Mouse (Mus musculus) MEL (cell line): Measurements from ENCODE around the gene Usp39. TPM values are rescaled to one million over a fixed set of nuclear protein-coding genes. Genes with fewer than 3 reads are reported as not detected.

Experiments used
- DNase-seq: peaks from one replicate; pipeline ENCODE4 v3.0.0; 2011; ENCODE audit warnings: low read depth, low spot score
- H3K27ac ChIP-seq: 2 replicates; pipeline ENCODE4 v1.5.1; 2012; ENCODE audit warnings: low read depth, mild to moderate bottlenecking, control low read depth, low read length, moderate library complexity; ENCODE audit not compliant: control insufficient read depth
- H3K27me3 ChIP-seq, 2 experiments: fragments of 150-350 bp in 1 of 2; sonication (generic) in 1 of 2; 2 replicates each; pipeline ENCODE4 v1.6.1; 2012; ENCODE audit warnings: low read length in 2 of 2, mild to moderate bottlenecking in 2 of 2, improper control_type of control experiment in 1 of 2, moderate library complexity in 1 of 2; ENCODE audit not compliant: insufficient read depth in 2 of 2, control insufficient read depth in 1 of 2
- H3K36me3 ChIP-seq, 2 experiments: 2 replicates each; pipeline ENCODE4 v1.6.1; 2012 to 2014; ENCODE audit warnings: low read length in 2 of 2, improper control_type of control experiment in 1 of 2, inconsistent platforms in 1 of 2, mild to moderate bottlenecking in 1 of 2; ENCODE audit not compliant: insufficient read depth in 2 of 2, control insufficient read depth in 1 of 2
- H3K4me1 ChIP-seq, 2 experiments: fragments of 150-350 bp in 1 of 2; sonication (generic) in 1 of 2; 2 replicates each; pipeline ENCODE4 v1.6.1; 2012; ENCODE audit warnings: low read length in 2 of 2, improper control_type of control experiment in 1 of 2, mild to moderate bottlenecking in 1 of 2; ENCODE audit not compliant: insufficient read depth in 2 of 2, control insufficient read depth in 1 of 2
- H3K4me3 ChIP-seq, 2 experiments: fragments of 150-350 bp in 1 of 2; sonication (generic) in 1 of 2; 2 replicates each; pipeline ENCODE4 v1.5.1; 2012; ENCODE audit warnings: low read depth in 2 of 2, low read length in 2 of 2, mild to moderate bottlenecking in 2 of 2, moderate library complexity in 2 of 2, control low read depth in 1 of 2, improper control_type of control experiment in 1 of 2; ENCODE audit not compliant: control insufficient read depth in 1 of 2, insufficient read depth in 1 of 2
- H3K79me2 ChIP-seq: 2 replicates; pipeline ENCODE4 v1.6.1; 2012; ENCODE audit warnings: mild to moderate bottlenecking, low read length, moderate library complexity; ENCODE audit not compliant: control insufficient read depth, poor library complexity, insufficient read depth
- H3K9ac ChIP-seq: 2 replicates; pipeline ENCODE4 v1.6.1; 2012; ENCODE audit warnings: low read depth, mild to moderate bottlenecking, control low read depth, low read length, moderate library complexity; ENCODE audit not compliant: control insufficient read depth, poor library complexity, severe bottlenecking
- H3K9me3 ChIP-seq: fragments of 150-350 bp; sonication (generic); replicated peaks from 2 replicates; pipeline ENCODE4 v1.6.1; 2012; ENCODE audit warnings: mild to moderate bottlenecking, low read length, improper control_type of control experiment, moderate library complexity; ENCODE audit not compliant: insufficient read depth
- CHD1 ChIP-seq: IDR thresholded peaks from 2 replicates; pipeline ENCODE4 v1.6.1; 2012; ENCODE audit warnings: low read depth, mild to moderate bottlenecking, inconsistent platforms, low read length, improper control_type of control experiment
- CHD2 ChIP-seq: IDR thresholded peaks from 2 replicates; pipeline ENCODE4 v1.6.1; 2011; ENCODE audit warnings: low read length, improper control_type of control experiment
- CTCF ChIP-seq, 3 experiments: IDR thresholded peaks in 2 of 3; conservative IDR thresholded peaks in 1 of 3; 2 replicates each; pipeline ENCODE4 v1.5.1; 2011 to 2012; ENCODE audit warnings: low read length in 3 of 3, low read depth in 2 of 3, mild to moderate bottlenecking in 2 of 3, improper control_type of control experiment in 1 of 3, inconsistent platforms in 1 of 3, mixed read lengths in 1 of 3, moderate library complexity in 1 of 3; ENCODE audit not compliant: control insufficient read depth in 1 of 3, insufficient read depth in 1 of 3, poor library complexity in 1 of 3, severe bottlenecking in 1 of 3
- E2F4 ChIP-seq: IDR thresholded peaks from 2 replicates; pipeline ENCODE4 v1.6.1; 2011; ENCODE audit warnings: low read depth, low read length, improper control_type of control experiment, borderline replicate concordance
- ELF1 ChIP-seq: IDR thresholded peaks from 2 replicates; pipeline ENCODE4 v1.6.1; 2014; ENCODE audit warnings: low read depth, mild to moderate bottlenecking, inconsistent platforms, low read length, improper control_type of control experiment, moderate library complexity
- EP300 ChIP-seq, 2 experiments: IDR thresholded peaks; 2 replicates each; pipeline ENCODE4 v1.6.1; 2011; ENCODE audit warnings: improper control_type of control experiment in 2 of 2, low read length in 2 of 2, low read depth in 1 of 2, mild to moderate bottlenecking in 1 of 2
- GABPA ChIP-seq: IDR thresholded peaks from 2 replicates; pipeline ENCODE4 v1.6.1; 2012; ENCODE audit warnings: low read depth, mild to moderate bottlenecking, inconsistent platforms, low read length, improper control_type of control experiment, moderate library complexity
- GATA1 ChIP-seq: IDR thresholded peaks from 2 replicates; pipeline ENCODE4 v1.6.1; 2011; ENCODE audit warnings: low read depth, low read length, improper control_type of control experiment
- HCFC1 ChIP-seq: IDR thresholded peaks from 2 replicates; pipeline ENCODE4 v1.6.1; 2012; ENCODE audit warnings: low read depth, mild to moderate bottlenecking, inconsistent platforms, low read length, improper control_type of control experiment, moderate library complexity
- JUND ChIP-seq: IDR thresholded peaks from 2 replicates; pipeline ENCODE4 v1.6.1; 2011; ENCODE audit warnings: low read depth, mild to moderate bottlenecking, improper control_type of control experiment, low read length
- KAT2A ChIP-seq: conservative IDR thresholded peaks from 2 replicates; pipeline ENCODE4 v1.6.1; 2012; ENCODE audit warnings: low read depth, low read length, improper control_type of control experiment, inconsistent platforms
- MAFK ChIP-seq: IDR thresholded peaks from 2 replicates; pipeline ENCODE4 v1.6.1; 2011; ENCODE audit warnings: low read depth, mild to moderate bottlenecking, low read length, improper control_type of control experiment, borderline replicate concordance
- MAX ChIP-seq: IDR thresholded peaks from 2 replicates; pipeline ENCODE4 v1.6.1; 2011; ENCODE audit warnings: low read length, improper control_type of control experiment
- MAZ ChIP-seq: IDR thresholded peaks from 2 replicates; pipeline ENCODE4 v1.6.1; 2012; ENCODE audit warnings: low read depth, mild to moderate bottlenecking, inconsistent platforms, low read length, improper control_type of control experiment
- MEF2A ChIP-seq: IDR thresholded peaks from 2 replicates; pipeline ENCODE4 v1.6.1; 2014; ENCODE audit warnings: low read depth, mild to moderate bottlenecking, inconsistent platforms, low read length, improper control_type of control experiment; ENCODE audit not compliant: poor library complexity, insufficient replicate concordance, severe bottlenecking; ENCODE audit errors: extremely low read depth
- MXI1 ChIP-seq: IDR thresholded peaks from 2 replicates; pipeline ENCODE4 v1.6.1; 2011; ENCODE audit warnings: mild to moderate bottlenecking, low read depth, low read length, improper control_type of control experiment
- MYB ChIP-seq: IDR thresholded peaks from 2 replicates; pipeline ENCODE4 v1.6.1; 2011; ENCODE audit warnings: mild to moderate bottlenecking, low read depth, low read length, improper control_type of control experiment
- MYC ChIP-seq: IDR thresholded peaks from 2 replicates; pipeline ENCODE4 v1.6.1; 2011; ENCODE audit warnings: low read depth, mild to moderate bottlenecking, low read length, improper control_type of control experiment, moderate library complexity
- NRF1 ChIP-seq: IDR thresholded peaks from 2 replicates; pipeline ENCODE4 v1.6.1; 2014; ENCODE audit warnings: low read depth, mild to moderate bottlenecking, inconsistent platforms, low read length, improper control_type of control experiment, moderate library complexity; ENCODE audit not compliant: poor library complexity, insufficient read depth, severe bottlenecking
- POLR2AphosphoS2 ChIP-seq: IDR thresholded peaks from 2 replicates; pipeline ENCODE4 v1.6.1; 2011; ENCODE audit warnings: low read length, improper control_type of control experiment
- RAD21 ChIP-seq: IDR thresholded peaks from 2 replicates; pipeline ENCODE4 v1.6.1; 2011; ENCODE audit warnings: mild to moderate bottlenecking, low read depth, low read length, improper control_type of control experiment
- RCOR1 ChIP-seq: IDR thresholded peaks from 2 replicates; pipeline ENCODE4 v1.6.1; 2012; ENCODE audit warnings: low read depth, mild to moderate bottlenecking, inconsistent platforms, low read length, improper control_type of control experiment
- SMC3 ChIP-seq: IDR thresholded peaks from 2 replicates; pipeline ENCODE4 v1.6.1; 2011; ENCODE audit warnings: low read depth, low read length, improper control_type of control experiment
- TAL1 ChIP-seq: IDR thresholded peaks from 2 replicates; pipeline ENCODE4 v1.6.1; 2012; ENCODE audit warnings: mild to moderate bottlenecking, inconsistent platforms, low read length, moderate library complexity, mixed read lengths
- TCF12 ChIP-seq: IDR thresholded peaks from 2 replicates; pipeline ENCODE4 v1.6.1; 2014; ENCODE audit warnings: low read depth, mild to moderate bottlenecking, inconsistent platforms, low read length, improper control_type of control experiment, moderate library complexity
- USF1 ChIP-seq: IDR thresholded peaks from 2 replicates; pipeline ENCODE4 v1.6.1; 2014; ENCODE audit warnings: low read depth, mild to moderate bottlenecking, inconsistent platforms, low read length, improper control_type of control experiment, moderate library complexity
- ZC3H11A ChIP-seq: IDR thresholded peaks from 2 replicates; pipeline ENCODE4 v1.6.1; 2012; ENCODE audit warnings: low read depth, mild to moderate bottlenecking, inconsistent platforms, low read length, improper control_type of control experiment
- ZKSCAN1 ChIP-seq: IDR thresholded peaks from 2 replicates; pipeline ENCODE4 v1.6.1; 2012; ENCODE audit warnings: low read depth, mild to moderate bottlenecking, inconsistent platforms, low read length, improper control_type of control experiment, moderate library complexity
- ZMIZ1 ChIP-seq: IDR thresholded peaks from 2 replicates; pipeline ENCODE4 v1.6.1; 2012; ENCODE audit warnings: low read depth, mild to moderate bottlenecking, inconsistent platforms, low read length, improper control_type of control experiment, moderate library complexity
- polyA plus RNA-seq, 2 experiments: library from polyadenylated mRNA; stranded (reverse) in 1 of 2; unstranded in 1 of 2; fragments of >175 nt in 1 of 2; fragments of >200 nt in 1 of 2; gene quantifications; 2 replicates each; pipeline versions ENCODE4 v1.2.1 to v1.2.4; 2012; ENCODE audit warnings: low replicate concordance in 2 of 2, low read depth in 1 of 2; ENCODE audit not compliant: insufficient read length in 2 of 2, insufficient read depth in 1 of 2, missing spikeins in 1 of 2
- total RNA-seq: library from RNA; depleted of rRNA; stranded (reverse); fragments of 300-350 nt; gene quantifications from 2 replicates; pipeline ENCODE4 v1.2.3, GENCODE M21; 2012

Gene Usp39
- total and polyA plus RNA-seq, 3 experiments, result 103 to 106 TPM; not detected in 1

- Histone ChIP-seq H3K9me3 (no peaks in the 10 kb centered on the region), H3K4me3 (no peak overlapping the region), H3K27ac (no peak overlapping the region), H3K4me1 (peaks cover 4 to 14% of the 10 kb centered on the region in 2 experiments; a peak in 3 of 4 replicates), H3K27me3 (no peaks in the 10 kb centered on the region), H3K36me3 (peaks cover 0 to 10% of the 10 kb centered on the region in 2 experiments; a peak in 2 of 4 replicates), H3K79me2 (no peaks in the 10 kb centered on the region), H3K9ac (no peak overlapping the region)
- no peak for TF ChIP-seq CHD2
- TF ChIP-seq MYB, result no peak
- TF ChIP-seq NRF1, result no peak
- TF ChIP-seq CTCF (IDR thresholded peaks at IDR 0.05 in 2 of 3, conservative IDR thresholded peaks at IDR 0.05 in 1 of 3; ENCODE audit: control insufficient read depth in 1 of 3, insufficient read depth in 1 of 3, low read depth in 2 of 3, low read length in 3 of 3, poor library complexity in 1 of 3, severe bottlenecking in 1 of 3), result no peak
- TF ChIP-seq MXI1, result no peak
- no peak for TF ChIP-seq POLR2AphosphoS2
- TF ChIP-seq TCF12, result no peak
- TF ChIP-seq ZMIZ1, result no peak
- TF ChIP-seq USF1, result no peak
- TF ChIP-seq MEF2A, result no peak
- no peak for TF ChIP-seq ZC3H11A
- no peak for TF ChIP-seq MAX
- TF ChIP-seq GATA1, result no peak
- TF ChIP-seq MYC, result no peak
- TF ChIP-seq HCFC1, result no peak
- TF ChIP-seq MAZ, result no peak
- TF ChIP-seq E2F4, result no peak
- TF ChIP-seq KAT2A, result no peak
- TF ChIP-seq RCOR1, result no peak
- no peak for TF ChIP-seq MAFK
- no peak for DNase-seq
Observed at GRCm38 (mm10) chr6:72297825-72298224, 47.2 kb downstream of the Usp39 start.

GRCm38 (mm10) chr6:72292972-72293651, 51.9 kb downstream of the Usp39 start:
- DNase-seq, result peak; percentile 81
- peak overlapping the region; percentile 64 for H3K27ac ChIP-seq
- H3K4me1 ChIP-seq, result peaks cover 8 to 20% of the 10 kb centered on the region in 2 experiments; a peak in 3 of 4 replicates
- H3K9ac ChIP-seq, result 0 out of 2 replicates have a peak overlapping the region, but pooled peaks have one; percentile 2
- peaks cover 0 to 2% of the 10 kb centered on the region in 2 experiments; a peak in 2 of 4 replicates for H3K27me3 ChIP-seq
- H3K4me3 ChIP-seq, result peak overlapping the region in 1 of 2 experiments; percentile 7; a peak in 1 of 4 replicates
- no peaks in the 10 kb centered on the region for H3K9me3 ChIP-seq
- H3K36me3 ChIP-seq, result peaks cover 0 to 13% of the 10 kb centered on the region in 2 experiments; a peak in 2 of 4 replicates
- H3K79me2 ChIP-seq, result no peaks in the 10 kb centered on the region
- no peak for TF ChIP-seq RCOR1
- no peak for TF ChIP-seq CHD2
- TF ChIP-seq MYB, result no peak
- no peak for TF ChIP-seq MAFK
- TF ChIP-seq ZMIZ1, result no peak
- TF ChIP-seq TAL1, result peak; percentile 80
- no peak for TF ChIP-seq CHD1
- TF ChIP-seq MYC, result peak; percentile 78
- no peak for TF ChIP-seq ELF1
- TF ChIP-seq GATA1, result peak; percentile 78
- TF ChIP-seq GABPA, result no peak
- no peak for TF ChIP-seq ZC3H11A
- TF ChIP-seq ZKSCAN1, result no peak
- TF ChIP-seq USF1, result no peak
- TF ChIP-seq SMC3, result no peak
- 0 out of 2 replicates have a peak, but pooled peaks have one; percentile 75 for TF ChIP-seq JUND
- no peak for TF ChIP-seq RAD21
- TF ChIP-seq EP300 (IDR thresholded peaks at IDR 0.05; ENCODE audit: low read depth in 1 of 2, low read length in 2 of 2), result peak; percentile 40 to 55; a peak in 3 of 4 replicates
- peak; percentile 93 for TF ChIP-seq MAX
